Mouse (Mus musculus): ENCODE results near the gene Spo11.

- TF ChIP-seq CTCF (IDR thresholded peaks at IDR 0.05; ENCODE audit: insufficient read depth, low read depth, low read length) (no peak), POLR2A (IDR thresholded peaks at IDR 0.05; ENCODE audit: insufficient read depth, low read depth, low read length) (no peak)
These were observed 42.3 kb downstream of the Spo11 start for GRCm38 (mm10) chr2:173019790-173020189.
